ENCODE assay signal across 9 mouse cellular contexts in the genomic region with DNA sequence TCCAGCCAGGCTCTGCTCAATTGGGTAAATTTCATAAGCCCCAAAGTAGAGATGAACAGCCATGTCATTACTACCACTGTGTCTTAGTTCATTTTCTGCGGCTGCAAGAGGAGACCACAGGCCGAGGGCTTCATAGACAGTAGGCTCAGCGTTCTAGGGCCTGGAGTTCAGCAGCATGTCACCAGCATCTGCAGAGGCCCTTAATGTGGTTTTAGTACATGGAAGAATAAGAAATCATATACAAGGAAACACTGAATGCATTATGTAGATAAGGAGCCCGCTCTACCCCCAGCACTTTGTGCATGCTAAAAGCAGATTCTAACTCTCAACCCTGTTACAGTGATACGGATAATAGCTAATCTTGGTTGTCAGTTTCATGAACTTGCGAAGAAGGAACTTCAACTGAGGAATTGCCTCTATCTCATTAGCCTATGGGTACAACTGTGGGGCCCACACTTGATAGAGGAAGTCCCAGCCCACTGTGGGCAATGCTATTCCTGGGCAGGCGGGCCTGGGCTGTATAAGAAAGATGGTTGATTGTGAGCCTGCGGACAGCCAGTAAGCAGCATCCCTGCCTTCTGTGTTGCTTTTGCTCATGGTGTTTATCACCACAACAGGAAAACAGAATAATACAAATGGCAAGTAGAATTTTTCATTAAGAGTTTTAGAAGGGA.
A peak's percentile ranks its signal among the peaks of the same experiment; 100 is the strongest.
DNase-seq lines count a peak whose midpoint lies in the region; ATAC-seq and TF ChIP-seq lines count a peak whose summit lies in the region.
"Had no signal": no experiment of that assay in that cellular context is flagged by ENCODE, and none has a peak within 500 bp of the region (broad histone marks: within the 10 kb centered on the region; RNA-seq: fewer than 3 reads in every experiment).

No protein-coding gene starts in this region.

- 67% methylated on average over 8 of the region's 8 CpGs for WGBS in hindbrain, embryonic 13.5 days

- no peak overlapping the region for H3K27ac ChIP-seq in MEL (ENCODE audit: control insufficient read depth, low read depth, low read length)
- H3K27ac ChIP-seq in hindbrain, embryonic 13.5 days, result peak overlapping the region; percentile 82

- peak; percentile 57; the same call in 1 of the 2 replicates for ATAC-seq in hindbrain, embryonic 13.5 days (ENCODE audit: low FRiP score)
- ATAC-seq in megakaryocyte, adult 5-6 weeks (ENCODE audit: poor library complexity, severe bottlenecking), result peak; percentile 96

- no peaks in the 10 kb centered on the region for H3K79me2 ChIP-seq in MEL (ENCODE audit: control insufficient read depth, insufficient read depth, low read length, poor library complexity)

- no peak for TF ChIP-seq CTCF in E14TG2a.4 (conservative IDR thresholded peaks at IDR 0.05; ENCODE audit: low read length)
- TF ChIP-seq CTCF in MEL (IDR thresholded peaks at IDR 0.05 in 2 of 3, conservative IDR thresholded peaks at IDR 0.05 in 1 of 3; ENCODE audit: control insufficient read depth in 1 of 3, insufficient read depth in 1 of 3, low read depth in 2 of 3, low read length in 3 of 3, poor library complexity in 1 of 3, severe bottlenecking in 1 of 3), result no peak

- peak overlapping the region; percentile 35; the same call in 1 of the 2 replicates for H3K4me3 ChIP-seq in E14TG2a.4 (replicated peaks; ENCODE audit: low read length)
- no peak overlapping the region for H3K4me3 ChIP-seq in MEL (ENCODE audit: control insufficient read depth in 1 of 2, insufficient read depth in 1 of 2, low read depth in 2 of 2, low read length in 2 of 2)
- H3K4me3 ChIP-seq in hindbrain, embryonic 13.5 days, result no peak overlapping the region

- DNase-seq in MEL (ENCODE audit: low read depth, low spot score), result peak; percentile 36
- no peak for DNase-seq in layer of hippocampus, adult 11-12 months (ENCODE audit: low spot score)
- no peak for DNase-seq in embryo, embryonic 10.5 days (ENCODE audit: low spot score)
- no peak for DNase-seq in B cell, adult 2 months
- no peak for DNase-seq in right cerebral cortex, postnatal 14 days
- DNase-seq: kidney, adult 8-10 months had no signal

- H3K4me2 ChIP-seq in hindbrain, embryonic 13.5 days, result peak overlapping the region; percentile 32; the same call in 1 of the 2 replicates

- H3K4me1 ChIP-seq in E14TG2a.4 (replicated peaks; ENCODE audit: low read depth, low read length) (peaks cover 17% of the 10 kb centered on the region), MEL (ENCODE audit: control insufficient read depth in 1 of 2, insufficient read depth in 2 of 2, low read length in 2 of 2) (no peaks in the 10 kb centered on the region)
- peaks cover 51% of the 10 kb centered on the region for H3K4me1 ChIP-seq in hindbrain, embryonic 13.5 days (replicated peaks)

- no peak overlapping the region for H3K9ac ChIP-seq in MEL (ENCODE audit: control insufficient read depth, low read depth, low read length, poor library complexity, severe bottlenecking)
- peak overlapping the region; percentile 30 for H3K9ac ChIP-seq in hindbrain, embryonic 13.5 days

- H3K9me3 ChIP-seq in E14TG2a.4 (ENCODE audit: low read length), result peaks cover 12% of the 10 kb centered on the region
- H3K9me3 ChIP-seq in MEL (replicated peaks; ENCODE audit: insufficient read depth, low read length), result no peaks in the 10 kb centered on the region
- H3K9me3 ChIP-seq in hindbrain, embryonic 13.5 days, result no peaks in the 10 kb centered on the region

- TF ChIP-seq RAD21 in MEL (IDR thresholded peaks at IDR 0.05; ENCODE audit: low read depth, low read length), result no peak

- H3K36me3 ChIP-seq in E14TG2a.4 (ENCODE audit: insufficient read depth, low read length), result no peaks in the 10 kb centered on the region
- no peaks in the 10 kb centered on the region for H3K36me3 ChIP-seq in MEL (ENCODE audit: control insufficient read depth in 1 of 2, insufficient read depth in 2 of 2, low read length in 2 of 2)
- H3K36me3 ChIP-seq in hindbrain, embryonic 13.5 days, result no peaks in the 10 kb centered on the region

- no peaks in the 10 kb centered on the region for H3K27me3 ChIP-seq in E14TG2a.4 (ENCODE audit: insufficient read depth, low read length)
- no peaks in the 10 kb centered on the region for H3K27me3 ChIP-seq in MEL (ENCODE audit: control insufficient read depth in 1 of 2, insufficient read depth in 2 of 2, low read length in 2 of 2)
- no peaks in the 10 kb centered on the region for H3K27me3 ChIP-seq in hindbrain, embryonic 13.5 days

- no peak for TF ChIP-seq POLR2A in MEL (IDR thresholded peaks at IDR 0.05; ENCODE audit: control insufficient read depth in 1 of 2, insufficient read depth in 1 of 2, low read depth in 1 of 2, low read length in 2 of 2, poor library complexity in 1 of 2)

- TF ChIP-seq EP300 in MEL (IDR thresholded peaks at IDR 0.05; ENCODE audit: low read depth in 1 of 2, low read length in 2 of 2), result 0 out of 4 replicates have a peak, but pooled peaks of 1 of the 2 experiments have one; percentile 19

TF ChIP-seq in MEL, 35 proteins besides CTCF, POLR2A, EP300 and RAD21:
- TF ChIP-seq TCF12 (IDR thresholded peaks at IDR 0.05; ENCODE audit: low read depth, low read length), result no peak
- no peak for TF ChIP-seq CHD1 (IDR thresholded peaks at IDR 0.05; ENCODE audit: low read depth, low read length)
- TF ChIP-seq SMC3 (IDR thresholded peaks at IDR 0.05; ENCODE audit: low read depth, low read length), result no peak
- TF ChIP-seq POLR2AphosphoS5 (IDR thresholded peaks at IDR 0.05; ENCODE audit: borderline replicate concordance, low read depth, low read length), result no peak
- TF ChIP-seq MXI1 (IDR thresholded peaks at IDR 0.05; ENCODE audit: low read depth, low read length), result no peak
- no peak for TF ChIP-seq ZC3H11A (IDR thresholded peaks at IDR 0.05; ENCODE audit: low read depth, low read length)
- no peak for TF ChIP-seq MAX (IDR thresholded peaks at IDR 0.05; ENCODE audit: low read length)
- TF ChIP-seq GATA1 (IDR thresholded peaks at IDR 0.05; ENCODE audit: low read depth, low read length), result 0 out of 2 replicates have a peak, but pooled peaks have one; percentile 11
- no peak for TF ChIP-seq HCFC1 (IDR thresholded peaks at IDR 0.05; ENCODE audit: low read depth, low read length)
TF ChIP-seq in MEL: peak in this region for 1.
